22 mouse cellular contexts compared by ENCODE assay signal in the genomic region with DNA sequence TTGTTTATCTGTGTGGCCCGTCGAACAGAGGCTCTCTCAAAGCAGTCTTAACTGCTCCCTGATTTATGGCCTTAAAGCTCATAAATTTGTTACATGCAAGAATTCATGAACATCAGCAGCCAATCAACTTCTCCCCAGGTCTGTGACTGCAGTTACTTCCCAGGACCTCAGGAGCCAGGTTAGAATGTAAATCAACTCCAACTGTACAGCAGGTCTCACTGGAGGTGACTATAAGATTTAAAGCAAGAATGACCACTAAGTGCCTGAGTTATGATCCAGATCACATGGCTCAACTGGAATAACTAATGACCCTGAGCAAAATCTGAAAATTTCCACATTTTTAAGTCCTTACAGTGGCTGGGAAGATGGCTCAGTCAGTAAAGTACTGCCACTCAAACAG.
"Had no signal": no experiment of that assay in that cellular context is flagged by ENCODE, and none has a peak within 500 bp of the region (broad histone marks: within the 10 kb centered on the region; RNA-seq: fewer than 3 reads in every experiment).

No protein-coding gene starts in this region.

- H3K36me3 ChIP-seq: lung, embryonic 15.5 days; midbrain, embryonic 10.5 days; midbrain, embryonic 12.5 days; neural tube, embryonic 13.5 days; neural tube, embryonic 15.5 days had no signal

- H3K27me3 ChIP-seq: lung, embryonic 15.5 days; megakaryocyte, embryonic 14.5 days; midbrain, embryonic 12.5 days; neural tube, embryonic 13.5 days; neural tube, embryonic 15.5 days had no signal

- ATAC-seq: lung, postnatal 0 days; midbrain, embryonic 16.5 days had no signal

- H3K4me1 ChIP-seq: lung, embryonic 15.5 days; megakaryocyte, embryonic 14.5 days; midbrain, embryonic 10.5 days; midbrain, embryonic 12.5 days had no signal

- H3K4me3 ChIP-seq: lung, embryonic 15.5 days; megakaryocyte, embryonic 14.5 days; midbrain, embryonic 10.5 days; midbrain, embryonic 12.5 days; myocyte; neural tube, embryonic 13.5 days; neural tube, embryonic 15.5 days had no signal

- H3K27ac ChIP-seq: lung, embryonic 15.5 days; macrophage; midbrain, embryonic 10.5 days; midbrain, embryonic 12.5 days; neural tube, embryonic 13.5 days; neural tube, embryonic 15.5 days had no signal

- H3K4me2 ChIP-seq: lung, embryonic 15.5 days; midbrain, embryonic 12.5 days; neural tube, embryonic 13.5 days; neural tube, embryonic 15.5 days had no signal

- H3K9ac ChIP-seq: lung, embryonic 15.5 days; midbrain, embryonic 12.5 days; neural tube, embryonic 13.5 days; neural tube, embryonic 15.5 days had no signal

- H3K9me3 ChIP-seq: lung, embryonic 15.5 days; midbrain, embryonic 10.5 days; midbrain, embryonic 12.5 days; neural tube, embryonic 13.5 days; neural tube, embryonic 15.5 days had no signal

- DNase-seq: lung, adult 2 months; lung, postnatal 14 days; lung, postnatal 36 days; midbrain, embryonic 14.5 days; retina, postnatal 1 day; right cerebral cortex, adult 18-20 months; right cerebral cortex, postnatal 25 days; right cerebral cortex, postnatal 4 days; spleen, adult 18-20 months; thymus, adult 18-20 months; thymus, postnatal 14 days; thymus, postnatal 36 days had no signal
